Mouse (Mus musculus): Measurements from ENCODE around the gene Ptcra.
A peak's percentile ranks its signal among the peaks of the same experiment; 100 is the strongest.
"Not testable (repeated sequence)": the region's sequence is repeated elsewhere in the genome, so short reads cannot be mapped to it uniquely, and the experiment has no call there.

Gene Ptcra

DNA sequence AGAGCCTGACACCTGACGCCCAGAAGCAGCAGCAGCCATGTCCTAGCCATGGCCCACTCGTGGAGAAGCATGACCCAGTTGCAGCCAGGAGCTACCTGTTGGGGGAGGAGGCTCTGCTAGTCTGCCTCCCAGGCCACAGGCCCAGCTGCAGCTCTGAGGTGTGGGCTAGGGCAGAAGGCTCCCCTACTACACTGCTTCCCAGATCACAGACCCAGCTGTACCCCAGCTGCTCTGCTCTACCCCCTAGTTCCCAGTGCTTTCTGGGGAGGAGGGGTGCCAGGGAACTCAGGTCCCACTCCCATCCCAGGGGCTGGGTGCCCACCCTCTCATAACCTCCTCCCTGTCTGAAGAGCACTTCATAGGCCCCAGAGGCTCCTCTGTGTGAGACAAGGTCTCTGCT, at the start of gene Ptcra:
Gene Ptcra, minus strand, starts transcription at position 169 of the 400 bp plus-strand sequence.
- no peak for DNase-seq (ENCODE audit: low spot score)

DNA sequence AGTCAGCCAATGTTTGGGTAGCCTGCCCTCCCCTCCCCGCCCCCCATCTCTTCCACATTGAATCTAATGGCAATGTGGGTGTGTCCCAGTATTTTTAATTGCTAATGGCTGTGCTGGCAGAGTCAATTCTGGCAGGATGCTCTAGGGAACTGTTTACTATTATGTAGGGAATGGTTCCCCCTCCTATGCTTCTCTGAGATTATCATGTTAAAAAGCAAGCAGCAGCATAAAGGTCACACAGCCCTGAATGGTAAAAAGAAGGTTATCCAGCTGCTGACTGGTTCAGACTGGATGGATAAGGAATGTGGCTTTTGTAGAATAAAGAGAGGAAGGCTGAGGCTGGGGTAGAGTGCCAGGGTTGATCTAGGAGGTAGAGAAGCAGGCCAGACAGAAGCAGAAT, 48.9 kb upstream of the Ptcra start:
- no peak for DNase-seq (ENCODE audit: low spot score)

DNA sequence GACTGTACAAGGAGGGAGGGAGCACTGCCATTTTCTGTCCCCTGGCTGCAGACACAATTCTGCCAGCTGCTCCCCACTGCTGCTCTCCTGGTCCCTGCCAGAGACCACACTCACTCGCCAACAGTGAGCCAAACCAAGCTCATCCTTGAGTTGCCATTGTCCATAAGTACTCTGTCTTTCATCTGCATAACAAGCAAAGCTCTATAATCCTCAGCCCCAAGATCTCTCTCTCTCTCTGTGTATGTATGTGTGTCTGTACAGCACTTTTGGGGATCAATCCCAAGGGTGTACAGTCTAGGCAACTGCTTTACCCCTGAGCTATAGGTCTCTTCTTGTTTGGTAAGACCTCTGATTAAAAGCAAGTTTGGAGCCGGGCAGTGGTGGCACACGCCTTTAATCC, 47.2 kb upstream of the Ptcra start:
- DNase-seq (ENCODE audit: low spot score) = no peak

DNA sequence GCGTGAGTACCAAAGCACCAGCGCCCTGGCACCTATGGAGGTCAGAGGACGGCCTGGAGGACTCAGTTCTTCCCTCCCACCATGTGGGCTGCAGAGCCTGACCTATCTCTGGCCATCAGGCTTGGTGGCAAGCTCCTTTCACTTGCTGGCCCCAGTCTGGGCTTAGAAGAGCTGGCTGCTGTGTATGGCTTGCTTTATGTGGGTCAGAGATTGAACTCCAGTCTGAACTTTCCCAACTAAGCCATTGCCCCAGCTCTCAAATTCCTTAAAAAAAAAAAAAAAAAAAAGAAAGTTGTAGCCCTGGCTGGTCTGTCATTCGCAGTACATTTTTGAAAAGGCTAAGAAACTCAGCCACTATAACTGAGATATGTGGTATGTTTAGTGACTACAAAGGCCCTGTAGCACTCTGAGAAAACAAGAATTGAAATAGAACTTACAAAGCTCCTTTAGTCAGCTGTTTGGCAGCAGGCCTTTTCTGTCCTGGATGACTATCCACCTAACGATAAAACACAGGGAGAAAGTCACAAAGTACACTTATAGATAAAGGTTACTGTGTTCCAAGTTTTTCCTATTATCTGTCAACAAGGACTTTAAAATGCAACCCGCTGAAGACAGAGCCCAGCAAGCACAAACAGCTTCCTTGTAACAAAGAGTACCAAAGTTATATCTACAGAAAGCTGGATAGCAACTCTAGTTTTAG, 45.8 kb upstream of the Ptcra start:
- no peak for DNase-seq (ENCODE audit: low spot score)

DNA sequence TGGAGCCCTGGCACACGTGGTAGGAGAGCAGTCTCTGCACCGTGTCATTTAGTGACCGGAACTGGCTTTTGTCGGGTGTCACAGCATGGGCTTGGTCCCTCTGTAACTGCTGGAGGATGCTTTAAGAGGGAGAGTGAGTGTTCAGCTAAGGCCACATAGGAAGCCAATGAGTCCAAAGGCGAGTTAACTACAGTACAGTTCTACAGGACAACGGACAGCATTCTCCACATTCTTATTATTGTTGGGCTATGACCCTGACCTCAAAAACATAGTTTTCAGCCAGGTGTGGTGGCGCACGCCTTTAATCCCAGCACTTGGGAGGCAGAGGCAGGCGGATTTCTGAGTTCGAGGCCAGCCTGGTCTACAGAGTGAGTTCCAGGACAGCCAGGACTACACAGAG, 44.9 kb upstream of the Ptcra start:
- DNase-seq (ENCODE audit: low spot score) = no peak

DNA sequence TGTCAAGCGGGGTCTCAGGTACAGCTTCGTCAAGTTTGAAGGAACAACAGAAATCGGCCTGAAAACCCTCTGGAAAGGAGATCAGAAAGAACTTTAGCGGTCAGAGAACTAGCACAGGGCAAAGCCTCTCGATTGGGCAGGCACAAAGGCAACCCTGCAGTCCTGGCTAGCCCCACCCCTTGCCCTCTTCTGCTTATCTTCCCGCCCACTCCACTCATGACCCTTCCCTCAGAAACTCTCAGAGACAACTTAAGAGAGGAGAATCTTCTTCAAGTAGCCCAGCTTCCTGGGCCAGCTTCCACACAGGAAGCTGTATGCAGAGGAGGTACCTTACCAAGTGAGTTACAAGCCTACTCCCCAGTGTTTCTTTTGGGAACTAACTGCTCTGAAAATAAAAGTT, 38.2 kb upstream of the Ptcra start:
- no peak for DNase-seq (ENCODE audit: low spot score)

DNA sequence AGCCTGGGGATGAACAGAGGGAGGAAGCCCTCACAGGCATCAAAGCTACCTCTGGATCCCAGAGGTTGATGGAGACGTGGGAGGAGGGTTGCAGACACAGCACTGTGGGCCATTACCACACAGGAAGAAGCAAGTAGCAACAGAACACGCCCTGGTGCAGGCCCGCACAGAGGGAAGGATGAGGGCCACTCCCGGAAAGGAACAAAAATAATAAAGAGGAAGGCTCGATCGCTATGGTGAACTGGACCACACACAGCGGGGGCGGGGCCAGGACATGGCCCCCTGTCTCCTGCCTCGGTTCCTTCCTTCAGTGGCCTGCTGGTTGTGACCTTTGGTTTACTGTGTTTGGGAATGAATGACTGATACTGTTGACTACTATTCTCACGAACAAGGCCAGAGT, 36.2 kb upstream of the Ptcra start:
- no peak for DNase-seq (ENCODE audit: low spot score)

DNA sequence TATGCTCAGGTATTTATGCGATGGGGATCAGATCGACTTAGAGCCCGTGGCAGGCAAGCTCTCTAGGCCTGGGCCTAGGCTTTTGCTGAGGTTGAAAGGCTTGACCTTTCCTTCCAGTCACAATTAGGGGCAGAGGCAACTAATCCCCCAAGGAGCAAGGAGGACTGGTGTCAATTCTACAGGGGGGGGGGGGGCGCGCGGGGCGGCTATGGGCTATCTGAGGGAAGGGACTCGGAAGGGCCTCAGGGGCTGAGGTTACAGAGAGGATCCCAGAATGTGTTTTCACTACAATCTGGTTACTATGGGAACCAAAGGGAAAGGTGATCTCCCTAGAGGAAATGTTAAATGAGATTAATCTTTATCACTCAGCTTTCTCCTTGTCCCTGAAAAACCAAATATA, 33.9 kb upstream of the Ptcra start:
- DNase-seq (ENCODE audit: low spot score) = no peak

DNA sequence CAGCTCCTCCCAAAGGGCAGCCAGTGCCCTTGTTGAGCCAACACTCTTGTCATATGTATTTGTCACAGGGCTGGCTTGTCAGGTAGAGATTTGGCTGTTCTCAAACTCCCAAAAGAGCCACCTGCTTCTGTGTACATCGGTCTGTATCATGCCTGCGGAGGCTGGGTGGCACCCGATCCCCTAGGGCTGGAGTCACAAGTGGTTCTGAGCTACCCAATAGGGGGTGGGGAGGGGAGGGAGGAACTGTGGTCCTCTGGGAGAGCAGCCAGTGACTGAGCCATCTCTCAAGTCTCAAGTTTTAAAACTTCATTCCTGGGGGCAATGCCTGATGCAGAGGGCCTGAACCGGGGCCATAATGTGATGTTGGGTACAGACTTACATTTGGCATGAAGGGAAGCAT, 33.2 kb upstream of the Ptcra start:
- DNase-seq (ENCODE audit: low spot score) = no peak

DNA sequence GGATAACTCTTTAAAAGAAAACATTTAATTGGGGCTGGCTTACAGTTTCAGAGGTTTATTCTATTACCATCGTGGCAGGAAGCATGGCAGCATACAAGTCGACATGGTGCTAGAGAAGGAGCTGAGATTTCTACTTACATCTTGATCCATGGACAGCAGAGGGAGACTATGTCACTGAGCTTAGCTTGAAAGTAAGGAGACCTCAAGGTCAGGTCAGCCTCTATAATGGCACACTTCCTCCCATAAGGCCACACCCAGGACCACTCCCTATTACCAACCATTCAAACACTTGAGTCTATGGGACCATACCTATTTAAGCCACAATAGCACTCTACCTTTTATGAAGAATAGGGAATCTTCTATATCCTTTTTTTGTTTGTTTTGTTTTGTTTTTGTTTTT, 29.5 kb upstream of the Ptcra start:
- DNase-seq (ENCODE audit: low spot score) = no peak

DNA sequence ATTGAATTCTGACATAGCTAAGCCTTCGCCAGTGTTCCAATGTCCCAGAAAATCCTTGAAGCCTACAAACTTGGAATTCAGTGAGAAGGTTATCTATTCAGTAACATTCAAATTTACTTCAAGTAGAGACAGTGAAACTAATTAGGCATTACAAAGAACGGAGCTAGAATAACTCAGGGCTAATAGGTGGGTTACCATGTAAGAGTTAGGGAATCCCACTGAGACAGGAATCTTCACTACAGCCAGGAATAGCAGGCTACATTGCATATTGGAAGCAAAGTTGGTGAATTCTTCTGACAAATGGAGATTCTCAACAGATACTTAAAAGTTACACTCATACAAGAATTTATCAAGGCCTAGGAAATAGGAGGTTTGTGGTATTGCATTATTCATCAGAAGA, 24.5 kb upstream of the Ptcra start:
- DNase-seq (ENCODE audit: low spot score) = not testable (repeated sequence)

DNA sequence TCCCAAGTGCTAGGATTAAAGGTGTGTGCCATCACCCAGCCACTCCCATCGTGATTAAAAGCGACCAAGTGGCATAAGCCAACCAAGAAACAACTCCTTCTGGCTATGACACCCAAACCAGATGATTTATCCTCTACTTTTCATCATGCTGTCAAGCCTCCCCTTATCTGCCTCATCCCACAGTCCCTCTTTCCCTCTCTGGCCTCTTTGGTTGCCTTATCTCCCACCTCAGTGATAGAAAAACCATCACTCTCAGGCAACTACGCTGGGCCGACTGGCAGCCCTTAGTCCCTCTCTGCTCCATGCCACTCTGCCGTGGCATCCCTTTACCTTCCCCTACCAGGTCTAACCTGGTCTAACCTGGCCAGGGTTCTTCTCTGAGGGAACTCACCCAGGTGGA, 23.4 kb upstream of the Ptcra start:
- DNase-seq (ENCODE audit: low spot score) = no peak

DNA sequence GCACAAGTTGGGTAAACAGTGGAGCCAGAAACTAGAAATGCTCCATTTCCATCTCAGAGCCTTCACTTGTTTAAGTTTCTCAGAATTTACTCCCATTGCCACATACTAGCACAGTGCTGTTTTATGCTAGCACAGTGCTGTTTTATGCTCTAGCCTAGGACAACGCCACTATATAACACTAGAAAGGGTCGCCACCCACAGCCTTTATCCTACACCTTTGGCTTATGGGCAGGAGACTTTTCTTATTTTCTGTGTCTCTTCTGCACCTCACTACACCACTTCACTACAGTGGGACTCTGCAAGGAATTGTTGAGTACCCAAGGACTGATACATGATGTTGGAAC, 19.7 kb upstream of the Ptcra start:
- DNase-seq (ENCODE audit: low spot score) = no peak

DNA sequence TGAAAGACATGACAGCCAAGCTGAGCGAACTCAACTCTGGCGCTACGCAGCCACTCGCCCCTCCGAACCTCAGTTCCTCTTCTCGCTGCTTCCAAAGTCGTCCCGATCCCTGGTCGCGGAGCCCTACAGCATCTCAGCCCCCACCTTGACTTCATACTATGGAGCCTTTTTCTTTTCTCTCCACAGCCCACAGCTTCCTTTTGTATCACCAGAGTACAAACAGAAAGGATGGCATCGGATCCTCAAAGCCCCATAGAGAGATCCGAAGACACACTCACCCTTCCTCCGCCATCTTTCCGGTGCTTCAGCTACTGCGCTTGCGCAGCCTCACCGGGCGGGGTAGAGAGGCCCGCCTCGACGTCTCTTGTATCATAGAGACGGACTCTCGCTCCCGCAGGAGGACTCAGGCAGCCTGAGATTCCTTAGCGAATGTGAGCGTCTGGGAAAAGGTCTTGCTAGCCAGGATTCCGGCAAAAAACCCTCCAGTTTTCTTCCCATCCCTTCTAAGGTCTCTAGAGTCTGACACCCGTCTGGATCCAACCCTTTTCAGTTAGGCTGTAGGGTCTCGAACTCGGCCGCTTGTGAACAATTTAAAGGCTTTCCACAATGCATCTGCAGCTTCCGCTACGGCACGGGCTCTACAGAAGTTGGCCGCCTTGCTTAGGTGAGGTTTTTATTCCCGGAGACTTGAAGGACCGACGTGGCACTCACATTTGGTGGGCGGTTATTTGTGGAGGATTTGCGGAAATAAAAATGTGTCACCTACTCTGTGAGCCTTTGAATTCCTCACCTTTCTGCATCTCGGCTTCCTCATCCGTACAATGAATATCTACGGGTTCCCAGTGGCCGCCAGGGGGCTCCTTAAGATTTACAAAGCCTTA, 19.1 kb upstream of the Ptcra start, which contains the start of gene Rpl7l1:
Gene Rpl7l1, minus strand, starts transcription at position 332 of the 881 bp plus-strand sequence.
- peak; percentile 96 for DNase-seq (ENCODE audit: low spot score)

DNA sequence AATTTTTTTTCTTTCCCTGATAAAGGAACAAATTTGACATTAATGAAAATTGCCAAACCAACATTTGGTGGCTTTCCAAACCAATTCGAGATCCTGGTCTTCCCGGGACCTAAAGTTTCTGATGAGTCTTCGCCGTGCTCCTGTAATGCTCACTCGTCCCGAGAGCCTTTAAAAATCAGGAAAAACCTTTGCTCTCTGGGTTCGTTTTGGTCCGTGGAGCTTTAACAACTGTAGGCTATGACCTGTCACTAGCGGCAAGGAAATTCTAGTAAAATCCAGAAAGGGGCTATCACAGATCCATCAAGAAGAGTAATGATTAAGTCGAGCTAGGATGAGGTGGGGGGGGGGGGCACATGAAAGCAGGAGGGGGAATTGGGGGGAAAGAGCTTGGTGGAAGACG, 18.4 kb upstream of the Ptcra start:
- peak; percentile 11 for DNase-seq (ENCODE audit: low spot score)

DNA sequence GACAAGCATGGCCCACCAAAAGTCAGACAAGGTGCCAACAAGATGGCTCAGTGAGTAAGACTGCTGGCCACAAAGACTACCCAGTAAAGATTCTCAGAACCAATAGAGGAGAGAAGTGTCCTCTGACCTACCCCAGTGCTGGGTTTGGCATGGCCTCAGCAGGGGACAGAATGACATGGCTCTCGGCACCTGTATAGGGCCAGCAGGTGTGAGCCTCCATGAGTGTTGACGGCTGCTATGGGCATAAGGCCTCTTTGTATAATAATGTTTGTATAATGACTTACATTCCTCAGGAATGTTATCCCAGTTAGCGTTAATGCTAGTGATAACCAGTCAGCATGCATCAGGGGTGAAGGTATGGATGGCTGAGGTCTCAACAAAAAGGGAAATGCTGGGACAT, 12.6 kb upstream of the Ptcra start:
- DNase-seq (ENCODE audit: low spot score) = no peak

DNA sequence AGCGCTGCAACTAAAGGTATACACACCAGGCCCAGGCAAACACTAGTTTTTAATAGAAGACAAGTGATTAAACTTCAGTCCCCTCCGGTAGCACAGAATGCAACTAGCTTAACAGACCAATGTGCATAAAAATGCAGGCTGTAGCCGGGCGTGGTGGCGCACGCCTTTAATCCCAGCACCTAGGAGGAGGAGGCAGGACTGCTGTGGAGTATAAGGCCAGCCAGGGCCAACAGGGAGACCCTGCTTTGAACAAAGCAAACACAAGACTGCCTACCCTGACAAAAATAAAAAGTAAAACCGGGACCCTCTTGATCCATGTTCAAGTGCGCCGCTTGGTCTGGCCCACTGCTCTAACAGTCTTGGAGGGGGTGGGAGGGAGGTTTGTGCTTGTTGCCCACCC, 11.6 kb upstream of the Ptcra start:
- no peak for DNase-seq (ENCODE audit: low spot score)

DNA sequence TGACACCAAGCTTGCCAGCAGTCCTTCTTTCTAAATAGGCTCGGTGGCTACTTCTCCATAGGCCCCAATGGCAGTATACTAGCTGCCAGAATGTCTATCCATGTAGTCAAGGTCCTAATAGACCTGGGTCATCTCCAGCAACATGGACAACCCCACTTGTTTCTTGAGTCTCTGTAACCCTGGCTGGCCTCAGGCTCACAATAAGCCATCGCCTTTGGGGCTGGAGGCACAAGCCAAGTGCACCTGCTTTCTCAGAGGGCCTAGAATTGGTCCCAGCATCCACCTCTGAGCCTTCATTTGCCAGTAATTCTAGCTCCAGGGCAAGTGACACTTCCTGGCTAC, 10.6 kb upstream of the Ptcra start:
- DNase-seq (ENCODE audit: low spot score) = no peak

DNA sequence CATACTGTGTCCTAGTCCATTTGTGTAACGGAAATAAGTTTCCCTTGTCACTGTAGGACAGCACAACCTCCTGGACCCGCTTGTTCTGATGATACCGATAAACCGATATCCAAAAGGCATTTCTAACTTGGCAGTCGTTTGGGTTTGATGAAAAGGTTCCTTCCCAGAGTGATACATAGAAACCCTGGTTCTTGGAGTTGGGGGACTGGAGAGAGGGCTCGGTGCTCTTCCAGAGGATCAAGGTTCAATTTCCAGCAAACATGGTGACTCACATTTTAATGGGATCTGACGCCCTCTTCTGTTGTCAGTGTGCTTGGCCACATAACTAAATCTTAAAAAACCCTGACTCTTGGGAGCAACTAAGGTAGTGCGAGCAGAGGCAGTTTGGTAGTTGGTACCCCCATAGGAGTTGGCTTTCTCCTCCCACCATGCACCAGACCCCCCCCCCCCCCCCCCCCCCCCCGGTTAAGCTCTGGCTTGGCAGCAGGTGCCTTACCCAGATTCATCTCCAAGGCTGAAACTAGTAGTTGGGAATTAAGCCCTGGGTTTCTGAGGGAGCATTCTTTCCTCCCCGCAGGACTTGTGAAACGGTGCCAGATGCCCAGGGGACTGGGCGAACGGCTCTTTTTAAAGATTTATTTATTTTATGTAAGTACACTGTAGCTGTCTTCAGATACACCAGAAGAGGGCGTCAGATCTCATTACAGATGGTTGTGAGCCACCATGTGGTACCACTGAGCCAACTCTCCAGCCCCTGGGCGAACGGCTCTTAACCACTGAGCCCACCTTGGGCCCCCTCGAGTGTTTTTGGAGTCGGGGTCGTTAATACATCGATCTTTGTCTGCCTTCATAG, 10.0 kb upstream of the Ptcra start:
- peak; percentile 34 for DNase-seq (ENCODE audit: low spot score)

DNA sequence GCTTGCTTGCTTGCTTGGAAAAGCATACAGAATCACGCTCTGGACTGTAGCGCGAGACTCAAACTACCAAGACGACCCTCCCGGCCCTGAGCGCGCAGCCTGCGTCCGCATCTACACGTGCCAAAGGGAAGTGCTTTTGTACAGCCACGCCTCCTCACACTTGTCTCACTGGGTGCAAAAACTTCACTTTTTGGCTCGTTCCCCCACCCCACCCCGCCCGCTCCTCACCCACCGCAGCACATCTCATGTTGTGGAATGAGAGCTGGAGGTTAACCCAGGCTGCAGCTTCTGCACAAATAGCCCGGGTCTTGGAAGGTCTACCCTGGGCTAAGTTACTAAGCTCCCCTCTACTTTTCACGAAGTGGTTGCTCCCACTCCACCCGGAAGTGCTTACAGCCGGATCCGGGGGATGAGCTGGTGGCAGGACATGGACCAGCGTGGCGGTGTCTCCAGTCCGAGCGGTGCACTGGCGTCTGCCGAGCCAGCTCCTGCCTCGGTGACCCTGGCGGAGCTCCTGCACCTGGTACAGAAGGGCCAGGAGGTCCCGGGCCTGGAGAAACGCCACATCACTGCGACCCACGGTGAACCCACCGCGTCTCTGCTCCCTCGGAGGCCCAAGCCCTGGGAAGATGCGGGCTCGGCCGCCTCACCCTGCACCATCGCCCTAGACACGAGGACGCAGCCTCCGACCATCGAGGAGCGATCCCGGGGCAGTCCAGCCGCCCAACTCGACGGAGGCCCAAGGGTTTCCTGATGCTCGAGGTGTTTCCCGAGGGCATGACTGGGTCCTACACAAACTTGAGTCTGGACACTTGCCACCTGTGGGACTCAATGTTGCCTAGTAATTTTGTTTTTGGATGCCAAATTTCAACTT, 9.1 kb upstream of the Ptcra start, which contains the start of gene 2310039H08Rik:
Gene 2310039H08Rik, plus strand, starts transcription at position 232 of the 874 bp plus-strand sequence.
- DNase-seq (ENCODE audit: low spot score) = peak; percentile 90

DNA sequence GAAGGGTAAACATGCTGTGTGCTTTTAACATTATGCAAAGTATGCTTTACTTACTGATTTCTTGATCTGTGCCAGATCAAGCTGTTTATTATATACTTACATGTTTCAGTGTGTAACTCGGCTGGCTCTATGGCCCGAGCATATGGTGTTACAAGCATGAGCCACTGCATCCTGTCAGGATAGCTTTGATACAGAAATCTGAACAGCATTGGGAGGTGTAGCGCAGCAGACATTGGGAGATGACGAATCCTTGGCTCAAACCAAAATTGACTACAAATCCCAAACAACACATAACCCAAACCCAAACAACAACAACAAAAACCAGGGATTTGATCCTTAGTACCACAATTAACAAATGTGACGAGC, 8.5 kb upstream of the Ptcra start:
- no peak for DNase-seq (ENCODE audit: low spot score)

DNA sequence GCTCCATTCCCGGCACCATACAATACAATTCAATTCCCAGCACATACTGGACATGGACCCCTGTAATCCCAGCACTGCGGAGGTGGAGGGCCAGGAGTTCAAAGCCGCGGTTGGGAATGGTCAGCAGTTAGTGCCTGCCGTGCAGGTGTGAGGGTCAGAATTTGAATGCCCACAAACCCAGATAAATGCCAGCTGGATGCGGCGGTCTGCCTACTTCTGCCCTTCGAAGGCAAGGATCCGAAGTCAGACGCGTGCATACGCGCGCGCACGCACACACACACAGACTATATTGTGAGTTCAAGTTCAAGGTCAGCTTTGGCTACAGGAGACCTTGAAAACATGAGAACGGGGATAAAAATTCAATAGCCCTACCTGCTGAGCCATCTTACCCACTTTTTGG, 8.1 kb upstream of the Ptcra start:
- DNase-seq (ENCODE audit: low spot score) = no peak

All from retina, embryonic 14.5 days (tissue).